Mouse (Mus musculus) embryonic stem cell, embryonic (primary cell): Measurements from ENCODE around the gene Ntn4.

Experiments used
- CTCF ChIA-PET, 4 experiments: fragments of 300-600 bp in 2 of 4; fragments of 350-600 bp in 2 of 4; sonication (Branson Sonifier 250); formaldehyde crosslinking; loops; one replicate each; lab custom pipeline; 2022; ENCODE audit warnings: inconsistent platforms in 2 of 4; lab: Charles Lee
- POLR2A ChIA-PET, 4 experiments: fragments of 300-600 bp in 2 of 4; fragments of 350-600 bp in 2 of 4; sonication (Branson Sonifier 250); formaldehyde crosslinking; loops; one replicate each; lab custom pipeline; 2022; ENCODE audit warnings: antibody characterized with exemption in 4 of 4, inconsistent platforms in 1 of 4; lab: Charles Lee

The Ntn4 gene

GRCm38 (mm10) chr10:93783216-93784013, 142.9 kb downstream of the Ntn4 start:
- CTCF ChIA-PET, result interaction anchor here in 3 of 4 experiments (0.7 to 1.4 kb wide), 6 partner anchors 10 to 190 kb away, joined by 3 to 6 read pairs (median 4); no protein-coding TSS in a partner anchor
- POLR2A ChIA-PET, result interaction anchor here in 3 of 4 experiments (0.6 to 1.6 kb wide), 11 partner anchors 10 to 331 kb away, joined by 3 to 16 read pairs (median 4); partner anchors contain the start of gene Lta4h (in 1 of the 3)
